Mouse (Mus musculus): ENCODE measurements around the gene Ogfod1. TPM values are rescaled to one million over a fixed set of nuclear protein-coding genes. Genes with fewer than 3 reads are reported as not detected.

The Ogfod1 gene
- total RNA-seq, 1 experiment from 2014 or later: 7.8 TPM

Other genes with a start within 250 kb of the Ogfod1 start
- gene Gnao1, start 227.2 kb upstream of the Ogfod1 start, total RNA-seq (2017): 0.48 TPM in 1 of 3 replicates, not detected in the others
- gene Amfr, start 24.4 kb upstream of the Ogfod1 start, total RNA-seq (2017): 89.3 to 145 TPM (median 96.4 TPM) in 3 replicates
- gene Nudt21, start 167 bp upstream of the Ogfod1 start, total RNA-seq (2017): 26.2 to 62.8 TPM (median 37.7 TPM) in 3 replicates
- gene Bbs2, start 61.7 kb downstream of the Ogfod1 start, total RNA-seq (2017): 6.9 to 11.8 TPM (median 11.4 TPM) in 3 replicates
- not detected in 3 replicates for gene Mt4, start 100.0 kb downstream of the Ogfod1 start, total RNA-seq (2017)
- not detected in 3 replicates for gene Mt3, start 115.4 kb downstream of the Ogfod1 start, total RNA-seq (2017)
- 3.1 TPM in 1 of 3 replicates, not detected in the others for gene Mt2, start 135.5 kb downstream of the Ogfod1 start, total RNA-seq (2017)
- 7.1 to 8.5 TPM (median 8.2 TPM) in 3 replicates for gene Mt1, start 141.9 kb downstream of the Ogfod1 start, total RNA-seq (2017)
- 11.8 to 21.1 TPM (median 12.5 TPM) in 3 replicates for gene Nup93, start 177.4 kb downstream of the Ogfod1 start, total RNA-seq (2017)

Data from monocyte, adult 5-6 weeks (primary cell).